Mouse (Mus musculus) kidney, embryonic 16.5 days (tissue): Measurements from ENCODE around the gene Lkaaear1. TPM values are rescaled to one million over a fixed set of nuclear protein-coding genes. Genes with fewer than 3 reads are reported as not detected.

ENCODE experiments used
- ATAC-seq: fragments of 200-750 bp; cut with Nextera tagmentation; 2 replicates; pipeline ENCODE4 v1.8.0; 2017; ENCODE audit warnings: moderate TSS enrichment; ENCODE audit not compliant: low FRiP score, low TSS enrichment
- H3K27ac ChIP-seq: fragments of 300-500 bp; sonication (generic); 2 replicates; pipeline ENCODE4 v1.5.1; 2014; ENCODE audit warnings: low read length
- H3K27me3 ChIP-seq: fragments of 300-500 bp; sonication (generic); 2 replicates; pipeline ENCODE4 v1.6.1; 2014; ENCODE audit warnings: low read length, control low read depth, mixed read lengths; ENCODE audit not compliant: insufficient read depth
- H3K36me3 ChIP-seq: fragments of 300-500 bp; sonication (generic); 2 replicates; pipeline ENCODE4 v1.6.1; 2014; ENCODE audit warnings: low read length, control low read depth, mixed read lengths; ENCODE audit not compliant: insufficient read depth
- H3K4me1 ChIP-seq: fragments of 300-500 bp; sonication (generic); 2 replicates; pipeline ENCODE4 v1.6.1; 2014; ENCODE audit warnings: low read length, control low read depth, mixed read lengths; ENCODE audit not compliant: insufficient read depth
- H3K4me2 ChIP-seq: fragments of 300-500 bp; sonication (generic); replicated peaks from 2 replicates; pipeline ENCODE4 v1.6.1; 2014; ENCODE audit warnings: low read depth, low read length
- H3K4me3 ChIP-seq: fragments of 300-500 bp; sonication (generic); 2 replicates; pipeline ENCODE4 v1.5.1; 2014; ENCODE audit warnings: mild to moderate bottlenecking, low read length
- H3K9ac ChIP-seq: fragments of 300-500 bp; sonication (generic); replicated peaks from 2 replicates; pipeline ENCODE4 v1.6.1; 2014; ENCODE audit warnings: low read length
- H3K9me3 ChIP-seq: fragments of 300-500 bp; sonication (generic); 2 replicates; pipeline ENCODE4 v1.6.1; 2016; ENCODE audit warnings: low read length, control low read depth
- WGBS: fragments of 180-500 bp; shearing (Covaris S2); extraction: QIAGEN DNeasy Blood & Tissue Kit; methylation state at CpG from one replicate; pipeline ENCODE4 v1.1.7; 2014; 5-methylcytosine and 5-hydroxymethylcytosine counted together
- polyA plus RNA-seq: library from polyadenylated mRNA; unstranded; fragments of >200 nt; fragmentation: Nextera tagmentation; extraction: Ambion mirVana; gene quantifications from 2 replicates; pipeline ENCODE4 v1.2.1, GENCODE M21; 2015

Gene Lkaaear1
- polyA plus RNA-seq, 1 experiment from 2014 or later, result not detected

DNA sequence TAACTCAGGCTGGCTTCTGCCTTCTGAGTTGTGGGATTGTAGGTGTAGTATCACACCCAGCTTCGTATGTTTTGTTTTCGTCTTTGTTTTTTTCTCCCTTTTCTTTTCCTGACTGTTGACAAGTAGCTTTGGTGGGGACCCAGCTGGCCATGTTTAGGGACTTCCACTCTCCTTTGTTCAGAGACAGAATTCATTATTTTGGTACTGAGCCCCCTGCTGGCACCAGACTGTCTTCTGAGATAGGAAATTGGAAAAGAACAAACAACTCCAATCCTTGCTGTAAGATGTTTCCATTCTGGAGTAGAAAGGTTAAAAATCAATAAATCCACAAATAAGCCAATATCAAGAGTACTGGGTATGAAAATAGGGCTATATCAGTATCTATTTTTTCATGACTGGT is 21.8 kb downstream of the Lkaaear1 start:
- no peak overlapping the region for H3K9ac ChIP-seq
- peaks cover 20% of the 10 kb centered on the region for H3K27me3 ChIP-seq
- H3K4me3 ChIP-seq, result no peak overlapping the region
- peaks cover 28% of the 10 kb centered on the region for H3K4me1 ChIP-seq
- H3K27ac ChIP-seq, result peak overlapping the region; percentile 63
- 62% methylated on average over 2 of the region's 2 CpGs for WGBS
- H3K4me2 ChIP-seq, result no peak overlapping the region
- no peak for ATAC-seq
- H3K36me3 ChIP-seq, result no peaks in the 10 kb centered on the region
- no peaks in the 10 kb centered on the region for H3K9me3 ChIP-seq

DNA sequence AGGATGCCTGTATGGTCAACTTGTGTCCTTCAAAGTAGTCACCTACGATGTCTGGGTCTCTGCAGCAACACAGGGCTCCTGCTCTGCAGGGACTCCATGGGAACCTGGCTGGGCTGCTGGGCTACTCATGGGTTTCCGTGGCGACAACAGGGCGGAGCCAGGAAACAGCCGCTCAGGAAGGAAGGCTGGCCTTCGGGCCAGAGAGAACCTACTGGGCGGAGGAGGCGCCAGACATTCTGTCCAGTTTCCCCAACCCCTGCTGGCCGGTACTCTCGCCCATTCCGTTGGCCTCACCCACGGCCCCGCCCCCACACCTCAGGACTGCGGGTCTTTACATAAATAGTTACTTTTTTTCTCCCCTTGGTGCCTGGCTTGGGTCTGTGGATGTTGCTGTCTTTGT is 22.8 kb downstream of the Lkaaear1 start:
- H3K9me3 ChIP-seq, result no peaks in the 10 kb centered on the region
- no peaks in the 10 kb centered on the region for H3K36me3 ChIP-seq
- H3K4me1 ChIP-seq, result peaks cover 27% of the 10 kb centered on the region
- peak overlapping the region; percentile 63; the same call in 1 of the 2 replicates for H3K27ac ChIP-seq
- H3K27me3 ChIP-seq, result peaks cover 30% of the 10 kb centered on the region
- peak; percentile 34 for ATAC-seq
- H3K9ac ChIP-seq, result peak overlapping the region; percentile 49; the same call in 1 of the 2 replicates
- 2% methylated on average over 14 of the region's 14 CpGs for WGBS
- peak overlapping the region; percentile 55 for H3K4me2 ChIP-seq
- H3K4me3 ChIP-seq, result peak overlapping the region; percentile 27

DNA sequence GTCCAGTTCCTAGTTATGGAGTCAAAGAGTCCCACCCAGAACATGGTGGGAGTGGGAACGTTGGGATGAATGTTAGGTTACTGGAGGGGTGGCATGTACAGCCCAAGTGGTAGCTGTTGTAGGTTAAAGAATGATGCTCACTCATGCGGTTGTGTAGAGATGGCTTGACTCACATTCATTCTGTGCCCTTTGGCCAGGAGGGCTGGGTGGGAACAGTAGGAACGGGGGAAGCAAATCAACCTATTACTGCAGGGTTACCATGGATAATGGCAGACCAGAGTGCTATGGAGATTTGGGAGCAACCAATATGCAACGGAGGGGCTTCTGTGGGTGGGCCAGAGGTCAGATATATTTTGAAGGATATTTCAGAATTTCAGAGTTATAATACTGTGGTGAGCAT is 23.3 kb downstream of the Lkaaear1 start:
- WGBS, result 78% methylated on average over 4 of the region's 4 CpGs
- Histone ChIP-seq H3K36me3 (no peaks in the 10 kb centered on the region), H3K9me3 (no peaks in the 10 kb centered on the region), H3K4me2 (no peak overlapping the region), H3K27ac (no peak overlapping the region), H3K9ac (no peak overlapping the region), H3K27me3 (peaks cover 35% of the 10 kb centered on the region), H3K4me3 (no peak overlapping the region), H3K4me1 (peaks cover 33% of the 10 kb centered on the region)
- no peak for ATAC-seq

DNA sequence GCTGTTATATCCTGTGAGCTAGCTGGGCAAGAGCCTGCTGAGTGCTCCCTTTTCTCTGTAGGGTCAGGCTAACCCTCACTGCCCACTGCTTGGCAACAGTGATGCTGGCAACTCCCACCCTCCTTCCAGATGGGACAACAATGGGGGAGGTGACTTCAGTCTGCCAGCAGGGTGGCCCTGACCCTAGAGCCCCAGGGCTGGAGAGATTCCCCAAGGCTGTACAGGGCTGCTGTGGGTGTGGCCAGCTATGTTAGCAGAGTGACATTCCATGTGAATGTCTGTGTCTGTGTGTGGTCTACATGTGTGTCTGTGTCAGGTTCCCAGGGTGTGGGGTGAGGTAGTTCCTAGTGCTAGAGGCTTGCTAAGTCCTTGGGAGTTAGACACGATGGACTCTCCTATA is 24.7 kb downstream of the Lkaaear1 start:
- no peak overlapping the region for H3K27ac ChIP-seq
- ATAC-seq, result no peak
- WGBS, result 56% methylated on average over 1 of the region's 1 CpGs
- peaks cover 28% of the 10 kb centered on the region for H3K4me1 ChIP-seq
- H3K36me3 ChIP-seq, result no peaks in the 10 kb centered on the region
- no peak overlapping the region for H3K9ac ChIP-seq
- H3K27me3 ChIP-seq, result peaks cover 49% of the 10 kb centered on the region
- H3K4me2 ChIP-seq, result no peak overlapping the region
- no peaks in the 10 kb centered on the region for H3K9me3 ChIP-seq
- H3K4me3 ChIP-seq, result no peak overlapping the region

DNA sequence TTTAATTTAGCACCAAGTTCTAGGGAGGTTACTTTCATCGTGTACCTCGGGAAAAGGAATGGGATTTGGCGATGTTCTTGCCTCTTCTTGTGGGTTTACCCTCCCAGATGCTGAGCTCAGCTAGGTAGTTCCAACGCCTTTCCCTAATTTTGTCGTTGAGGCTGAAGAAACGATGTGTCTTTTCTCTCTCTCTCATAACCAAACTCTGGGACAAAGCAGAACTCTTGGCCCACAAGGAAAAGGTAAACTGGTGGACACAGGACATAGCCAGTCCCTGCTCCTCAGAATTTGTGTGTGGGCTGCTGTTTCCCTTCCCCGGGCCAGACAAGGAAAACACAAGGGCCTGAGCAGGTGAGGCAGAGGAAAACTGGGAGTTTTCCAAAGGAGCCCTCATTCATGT is 26.3 kb downstream of the Lkaaear1 start:
- Histone ChIP-seq H3K9me3 (no peaks in the 10 kb centered on the region; the same call in 1 of the 2 replicates), H3K9ac (no peak overlapping the region), H3K4me3 (peak overlapping the region; percentile 55; the same call in 1 of the 2 replicates), H3K4me1 (peaks cover 28% of the 10 kb centered on the region), H3K27me3 (peaks cover 53% of the 10 kb centered on the region), H3K27ac (no peak overlapping the region), H3K4me2 (peak overlapping the region; percentile 72), H3K36me3 (no peaks in the 10 kb centered on the region)
- WGBS, result 22% methylated on average over 7 of the region's 7 CpGs
- no peak for ATAC-seq

DNA sequence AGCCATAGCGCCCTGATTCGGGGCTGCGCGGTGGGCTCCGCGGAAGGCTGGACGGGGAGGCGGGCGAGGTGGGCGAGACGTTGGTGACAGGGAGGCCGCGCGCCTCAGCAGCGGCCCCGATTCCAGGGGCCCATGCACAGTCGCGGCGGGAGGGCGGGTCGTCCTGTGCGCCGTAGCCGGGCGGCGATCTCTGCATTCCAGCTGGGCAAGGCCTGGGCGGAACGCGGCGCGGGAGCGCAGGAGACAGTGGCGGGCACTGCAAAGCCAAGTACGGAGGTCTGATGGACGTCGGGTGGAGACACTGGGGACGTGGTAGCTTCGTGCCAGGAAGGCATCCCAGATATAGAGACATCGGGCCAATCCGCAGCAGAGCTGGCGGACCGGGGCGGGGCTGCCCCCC is 26.9 kb downstream of the Lkaaear1 start, which contains the start of gene Sox18:
TSS of gene Sox18 (minus strand) at position 315 of the 400 bp plus-strand sequence.
- 0% methylated on average over 43 of the region's 43 CpGs for WGBS
- Histone ChIP-seq H3K4me3 (peak within 1 kb of the TSS; percentile 55), H3K9me3 (no peaks in the 10 kb centered on the region; the same call in 1 of the 2 replicates), H3K4me2 (peak within 1 kb of the TSS; percentile 72), H3K27me3 (peaks cover 53% of the 10 kb centered on the region), H3K9ac (peak within 1 kb of the TSS; percentile 60), H3K27ac (peak within 1 kb of the TSS; percentile 51), H3K36me3 (no peaks in the 10 kb centered on the region), H3K4me1 (peaks cover 28% of the 10 kb centered on the region)
- ATAC-seq, result peak; percentile 6; the same call in 1 of the 2 replicates

DNA sequence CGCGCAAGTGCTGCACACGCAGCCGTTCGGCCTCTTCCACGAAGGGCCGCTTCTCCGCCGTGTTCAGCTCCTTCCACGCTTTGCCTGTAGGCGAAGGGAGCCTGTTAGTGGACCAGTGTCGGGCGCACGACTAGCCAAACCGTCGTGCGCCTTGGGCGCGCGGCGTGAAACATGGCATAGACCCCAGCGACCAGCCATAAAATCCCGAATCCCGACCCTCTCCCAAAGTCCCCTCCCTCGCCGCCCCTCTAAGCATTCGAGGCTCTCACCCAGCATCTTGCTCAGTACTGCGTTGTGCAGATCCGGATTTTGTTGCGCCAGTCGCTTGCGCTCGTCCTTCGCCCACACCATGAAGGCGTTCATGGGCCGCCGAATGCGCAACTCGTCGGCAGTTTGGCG is 27.3 kb downstream of the Lkaaear1 start:
- peak overlapping the region; percentile 55 for H3K4me3 ChIP-seq
- H3K4me1 ChIP-seq, result peaks cover 26% of the 10 kb centered on the region
- H3K4me2 ChIP-seq, result peak overlapping the region; percentile 72
- H3K27ac ChIP-seq, result peak overlapping the region; percentile 51
- under 1% methylated on average over 41 of the region's 41 CpGs for WGBS
- H3K9me3 ChIP-seq, result no peaks in the 10 kb centered on the region; the same call in 1 of the 2 replicates
- peak overlapping the region; percentile 60 for H3K9ac ChIP-seq
- H3K36me3 ChIP-seq, result no peaks in the 10 kb centered on the region
- ATAC-seq, result no peak
- H3K27me3 ChIP-seq, result peaks cover 53% of the 10 kb centered on the region

DNA sequence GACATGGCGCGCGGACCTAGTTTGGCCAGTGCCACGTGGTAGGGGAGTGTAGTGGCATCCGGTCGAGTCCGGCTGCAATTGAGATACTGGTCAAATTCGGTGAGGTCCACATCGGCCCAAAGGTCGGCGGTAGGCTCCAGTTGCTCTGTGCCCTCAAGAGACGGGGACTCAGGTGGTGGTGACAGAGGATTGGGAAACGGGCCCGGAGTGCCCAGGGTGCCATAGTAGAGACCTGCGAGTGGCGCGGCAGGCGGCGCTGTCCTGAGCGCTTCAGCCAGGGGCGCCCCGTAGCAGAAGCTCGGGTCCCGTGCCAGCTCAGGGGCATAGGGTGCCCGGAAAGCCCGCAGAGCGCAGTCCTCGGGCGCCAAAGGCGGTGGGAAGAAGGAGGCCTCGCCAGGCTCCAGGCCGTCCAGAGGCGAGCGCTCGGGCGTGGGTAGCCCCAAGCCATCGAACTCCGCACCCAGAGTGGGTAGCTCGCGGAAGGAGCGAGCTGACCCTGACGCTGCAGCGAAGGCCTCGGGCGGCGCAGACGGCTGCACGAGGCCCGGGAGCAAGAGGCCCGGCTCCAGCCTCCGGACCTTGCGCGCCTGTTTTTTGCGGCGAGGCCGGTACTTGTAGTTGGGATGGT is 27.8 kb downstream of the Lkaaear1 start:
- H3K4me1 ChIP-seq, result peaks cover 21% of the 10 kb centered on the region
- H3K4me3 ChIP-seq, result peak overlapping the region; percentile 55
- H3K9me3 ChIP-seq, result no peaks in the 10 kb centered on the region; the same call in 1 of the 2 replicates
- peak; percentile 27; the same call in 1 of the 2 replicates for ATAC-seq
- H3K27me3 ChIP-seq, result peaks cover 53% of the 10 kb centered on the region
- 4% methylated on average over 56 of the region's 56 CpGs for WGBS
- peak overlapping the region; percentile 51 for H3K27ac ChIP-seq
- peak overlapping the region; percentile 72 for H3K4me2 ChIP-seq
- no peaks in the 10 kb centered on the region for H3K36me3 ChIP-seq
- H3K9ac ChIP-seq, result peak overlapping the region; percentile 60

DNA sequence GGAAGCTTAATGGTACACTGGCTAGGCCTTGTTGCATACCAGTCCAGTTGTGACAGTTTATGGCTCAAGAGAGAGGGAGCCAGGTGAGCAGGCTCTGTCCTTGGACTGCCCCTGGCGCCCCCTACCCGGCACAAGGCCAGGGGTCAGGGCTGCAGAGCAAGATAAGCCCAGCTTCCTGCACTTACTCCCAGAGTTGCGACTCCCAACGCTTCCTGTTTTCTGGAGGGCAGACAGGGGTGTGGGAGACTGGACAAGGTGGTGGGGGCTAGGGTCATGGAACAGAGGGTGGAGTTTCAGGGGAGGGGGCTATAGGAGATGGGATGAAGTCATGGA is 35.0 kb downstream of the Lkaaear1 start:
- Histone ChIP-seq H3K4me1 (peaks cover 10% of the 10 kb centered on the region; the same call in 1 of the 2 replicates), H3K4me2 (no peak overlapping the region)

DNA sequence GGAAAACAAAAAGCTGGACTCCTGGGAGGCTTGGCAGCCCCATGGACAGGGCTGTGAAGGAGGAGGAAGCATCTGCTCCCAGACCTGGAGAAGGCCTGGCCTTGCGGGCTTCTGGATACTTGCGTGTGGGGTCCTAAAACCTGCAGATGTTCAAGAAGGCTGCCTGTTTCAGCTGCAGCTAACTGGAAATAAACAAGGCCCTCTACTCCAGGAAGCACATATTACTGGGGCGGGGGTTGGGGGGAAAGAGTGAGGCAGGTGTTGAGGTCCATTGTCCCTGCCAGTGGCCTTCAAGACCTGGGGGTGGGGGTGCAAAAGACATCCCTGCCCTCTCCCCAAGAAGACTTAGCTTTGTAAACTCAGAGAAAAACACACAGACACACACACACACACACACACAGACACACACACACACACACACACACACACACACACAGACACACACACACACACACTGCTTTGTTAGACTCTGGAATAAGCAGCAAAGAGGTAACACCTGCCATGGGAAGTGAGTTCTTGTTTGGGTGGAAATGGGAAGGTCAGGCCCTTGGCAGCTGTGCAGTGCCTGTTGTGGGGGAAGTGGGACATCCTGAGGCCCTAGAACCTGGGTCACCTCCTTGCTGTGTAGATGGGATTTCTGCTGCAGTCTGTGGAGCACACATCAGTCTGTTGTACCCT is 35.5 kb downstream of the Lkaaear1 start:
- Histone ChIP-seq H3K4me3 (no peak overlapping the region), H3K4me2 (no peak overlapping the region), H3K27me3 (no peaks in the 10 kb centered on the region), H3K27ac (peak overlapping the region; percentile 83), H3K36me3 (no peaks in the 10 kb centered on the region), H3K9ac (no peak overlapping the region), H3K9me3 (no peaks in the 10 kb centered on the region; the same call in 1 of the 2 replicates), H3K4me1 (peaks cover 12% of the 10 kb centered on the region; the same call in 1 of the 2 replicates)
- peak; percentile 28; the same call in 1 of the 2 replicates for ATAC-seq
- 70% methylated on average over 3 of the region's 3 CpGs for WGBS

More for the DNA sequence above, 35.0 kb downstream of the Lkaaear1 start:
- Histone ChIP-seq H3K27ac (peak overlapping the region; percentile 83), H3K4me3 (no peak overlapping the region), H3K27me3 (0 out of 2 replicates have a peak, but pooled peaks cover 1% of the 10 kb centered on the region), H3K36me3 (no peaks in the 10 kb centered on the region), H3K9ac (no peak overlapping the region), H3K9me3 (no peaks in the 10 kb centered on the region; the same call in 1 of the 2 replicates)
- peak; percentile 51 for ATAC-seq
- WGBS, result 18% methylated on average over 4 of the region's 4 CpGs
